Mouse (Mus musculus) ovary, adult 18-20 months (tissue): ENCODE measurements around the gene Yme1l1.
A peak's percentile ranks its signal among the peaks of the same experiment; 100 is the strongest.

ENCODE experiments used
- DNase-seq: peaks from one replicate; pipeline ENCODE4 v3.0.0; 2022; ENCODE audit warnings: low spot score, mixed read lengths

The Yme1l1 gene

DNA sequence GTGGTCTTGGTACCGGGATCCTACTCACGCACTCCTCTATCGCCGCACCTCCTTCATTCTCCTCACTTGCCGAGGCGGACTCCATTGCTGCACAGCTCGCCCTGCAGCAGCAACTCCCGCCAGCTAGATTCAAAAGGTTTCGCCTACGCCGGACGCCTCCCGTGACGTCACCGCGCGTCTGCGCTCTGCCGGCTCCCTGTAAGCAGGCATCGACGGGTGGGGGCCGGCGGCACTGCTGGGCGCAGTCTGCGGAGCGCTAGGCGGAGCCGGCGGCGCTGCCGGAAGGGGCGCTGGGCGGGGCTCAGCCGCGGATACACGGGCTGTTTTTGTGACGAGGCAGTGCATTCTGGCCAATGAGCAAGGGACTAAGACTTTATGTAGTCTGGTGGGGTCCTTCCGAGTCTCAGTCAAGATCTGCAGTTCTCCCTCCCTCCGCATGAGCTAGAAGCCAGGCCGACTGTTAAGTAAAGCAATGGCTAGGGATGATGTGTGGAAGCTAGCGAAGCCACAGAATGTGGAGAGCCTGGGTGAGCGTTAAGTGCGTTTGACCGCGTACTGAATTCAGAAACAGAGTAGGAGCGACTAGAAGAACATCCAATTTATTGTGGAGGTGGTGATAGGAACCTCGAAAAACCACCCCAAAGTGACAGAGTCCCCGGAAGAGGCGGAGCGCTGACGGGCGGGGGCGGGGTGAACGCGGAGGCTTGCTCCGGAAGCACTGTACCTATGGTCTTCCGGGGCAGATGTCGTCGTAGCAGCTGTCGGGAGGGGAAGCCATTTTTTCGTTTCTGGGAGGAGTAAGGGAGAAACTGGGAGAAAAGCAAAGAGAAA is at the start of gene Yme1l1, which contains the start of gene Mastl:
Gene Yme1l1 (plus strand): TSS at position 593 of the 831 bp plus-strand sequence.
Gene Mastl (minus strand): TSS at position 248 of the 831 bp plus-strand sequence.
- DNase-seq, result peak; percentile 97

- no peak for DNase-seq
These were observed 36.6 kb upstream of the Yme1l1 start for GRCm38 (mm10) chr2:23119573-23119972.

DNA sequence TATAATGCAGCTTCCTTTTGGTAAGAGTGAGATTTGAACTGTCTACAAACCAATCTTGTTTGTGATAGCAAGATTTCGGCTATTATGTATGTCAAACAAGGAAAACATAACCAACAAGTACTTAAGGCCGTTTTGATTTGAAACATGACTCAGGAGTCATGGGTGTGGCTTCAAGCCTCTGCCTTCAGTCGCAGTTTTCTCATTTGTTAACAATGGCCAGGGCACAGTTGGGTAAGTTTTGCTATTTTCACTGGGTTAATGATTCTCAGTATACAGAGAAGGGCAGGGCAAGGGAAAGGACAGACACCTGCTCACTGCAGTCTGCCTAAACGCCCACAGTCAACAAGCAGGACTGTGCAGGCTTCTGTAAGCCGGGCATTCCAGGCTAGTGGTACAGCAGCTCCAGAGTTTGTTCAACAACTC is 959 bp upstream of the Yme1l1 start:
- no peak for DNase-seq

- DNase-seq, result no peak
These were observed 476 bp downstream of the Yme1l1 start for GRCm38 (mm10) chr2:23156608-23157081.

GRCm38 (mm10) chr2:23172305-23172704 is 16.1 kb downstream of the Yme1l1 start:
- no peak for DNase-seq

- no peak for DNase-seq
These were observed 38.2 kb downstream of the Yme1l1 start for GRCm38 (mm10) chr2:23194366-23194765.

GRCm38 (mm10) chr2:23201034-23201433 is 44.9 kb downstream of the Yme1l1 start:
- DNase-seq, result no peak

DNA sequence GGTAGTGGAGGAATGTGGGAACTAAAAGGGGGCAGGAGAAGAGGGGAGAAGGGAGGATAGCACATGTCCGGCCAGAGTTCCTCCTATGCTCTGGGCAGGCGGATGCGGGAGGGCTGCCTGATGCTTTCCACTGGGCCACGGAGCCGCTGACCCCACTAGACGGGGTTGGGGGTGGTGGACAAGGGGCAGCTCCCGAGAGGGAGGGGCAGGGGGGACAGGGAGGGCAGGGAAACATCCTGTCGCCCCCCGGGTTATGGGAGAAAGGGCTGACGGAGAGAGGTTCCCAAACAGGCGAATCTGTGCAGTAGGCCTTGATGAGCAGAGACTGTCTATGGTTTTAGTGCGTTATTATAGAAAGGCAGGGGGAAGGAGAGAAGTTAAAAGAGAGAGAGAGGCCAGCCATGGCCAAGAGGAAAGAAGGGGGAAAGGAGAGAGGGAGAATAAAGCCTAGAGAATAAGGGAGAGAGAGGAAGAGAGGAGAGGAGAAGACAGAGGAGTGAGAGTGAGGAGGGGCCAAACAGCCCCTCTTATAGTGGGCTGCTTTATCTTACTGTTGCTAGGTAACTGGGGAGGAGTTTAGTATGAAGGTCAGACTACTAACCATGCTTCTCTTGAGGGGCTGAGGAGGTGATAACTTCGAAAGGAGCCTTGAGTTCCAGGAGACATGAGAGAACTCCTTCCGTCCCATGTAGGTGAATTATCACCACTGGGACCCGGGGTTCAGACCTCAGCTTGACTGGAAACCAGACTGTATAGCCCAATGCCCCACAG is 46.9 kb downstream of the Yme1l1 start:
- no peak for DNase-seq

GRCm38 (mm10) chr2:23207070-23207526 is 50.9 kb downstream of the Yme1l1 start, which contains the start of gene 4931423N10Rik:
TSS of gene 4931423N10Rik (plus strand) at chr2:23207476.
- no peak for DNase-seq

DNA sequence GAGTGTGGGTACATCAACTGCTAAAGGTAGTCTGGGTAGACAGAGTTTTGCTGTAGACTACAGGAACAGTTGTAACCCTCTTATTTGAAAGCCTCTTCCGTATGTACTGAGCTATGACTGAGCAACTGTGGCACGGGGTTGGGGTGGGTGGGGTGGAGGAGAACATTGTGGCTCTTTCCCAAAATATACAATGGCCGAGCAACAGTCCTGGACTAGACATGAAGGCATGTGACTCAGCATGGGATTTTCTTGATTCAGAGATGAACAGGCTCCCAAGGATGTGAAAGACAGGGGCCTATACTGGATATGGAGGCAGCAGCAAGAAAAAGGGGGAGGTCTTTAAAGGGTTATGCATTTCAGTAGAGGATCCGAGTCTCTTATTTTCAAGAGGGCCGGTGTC is 57.5 kb downstream of the Yme1l1 start:
- DNase-seq, result no peak

DNA sequence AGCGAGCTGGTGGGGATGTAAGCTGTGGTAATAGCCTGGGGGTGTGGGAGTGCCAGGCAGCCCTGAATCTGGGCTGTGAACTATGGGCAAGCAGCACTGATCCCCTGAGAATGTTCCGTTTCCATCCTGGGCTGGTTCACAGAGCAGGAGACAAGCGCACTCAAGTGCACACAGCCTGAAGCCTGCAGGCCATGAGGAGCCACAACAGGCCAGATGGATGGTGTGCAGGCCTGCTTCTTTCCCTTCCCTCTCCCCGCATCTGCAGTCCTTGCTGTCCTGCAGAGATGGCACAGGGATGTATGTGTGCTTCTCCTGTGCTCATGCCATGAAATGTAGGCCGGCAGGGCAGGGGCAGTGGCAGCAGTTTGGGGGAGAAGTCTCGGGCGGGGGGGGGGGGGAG is 69.0 kb downstream of the Yme1l1 start:
- no peak for DNase-seq

GRCm38 (mm10) chr2:23228463-23228862 is 72.3 kb downstream of the Yme1l1 start:
- DNase-seq, result no peak

DNA sequence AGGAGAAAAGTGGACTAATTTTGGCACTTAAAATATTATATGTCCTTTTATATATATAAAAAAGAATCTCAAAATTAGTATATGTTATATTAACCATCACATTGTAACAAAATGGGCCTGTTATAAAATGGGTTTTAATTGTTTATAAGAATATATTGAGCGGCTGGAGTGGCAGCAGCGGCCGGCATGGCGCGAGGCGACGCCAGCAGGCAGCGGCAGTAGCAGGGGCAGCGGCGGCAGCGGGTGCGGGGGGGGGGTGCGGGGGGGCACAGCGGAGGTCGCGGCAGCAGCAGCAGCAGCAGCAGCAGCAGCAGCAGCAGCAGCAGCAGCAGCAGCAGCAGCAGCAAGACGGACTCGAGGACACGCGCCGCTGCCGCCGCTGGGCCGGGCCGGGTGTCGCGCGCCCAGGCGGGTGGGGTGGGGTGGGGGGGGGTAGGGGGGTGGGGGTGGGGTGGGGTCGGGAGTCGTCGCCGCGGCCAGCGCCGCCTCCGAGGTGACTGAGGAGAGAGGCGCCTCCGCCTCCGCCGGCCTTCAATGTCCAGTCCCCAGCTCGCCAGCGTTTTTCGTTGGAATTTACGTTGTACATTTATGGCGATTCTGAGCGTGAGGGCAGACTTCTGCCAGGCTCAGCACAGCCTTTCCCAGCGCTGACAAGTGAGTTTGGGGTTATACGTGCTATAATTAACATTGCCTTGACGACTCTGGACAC is 78.0 kb downstream of the Yme1l1 start:
- no peak for DNase-seq
